Mouse (Mus musculus) lung, embryonic 15.5 days (tissue): ENCODE data around the gene Frg2f1. TPM values are rescaled to one million over a fixed set of nuclear protein-coding genes. Genes with fewer than 3 reads are reported as not detected.
"Not testable (repeated sequence)": the region's sequence is repeated elsewhere in the genome, so short reads cannot be mapped to it uniquely, and the experiment has no call there.

Experiments
- ATAC-seq: fragments of 200-750 bp; cut with Nextera tagmentation; 2 replicates; pipeline ENCODE4 v1.8.0; 2017; ENCODE audit warnings: moderate number of reproducible peaks, borderline replicate concordance; ENCODE audit not compliant: low FRiP score, low TSS enrichment; ENCODE audit errors: extremely low read depth
- H3K27ac ChIP-seq: fragments of 300-500 bp; sonication (generic); 2 replicates; pipeline ENCODE4 v1.5.1; 2015; ENCODE audit warnings: moderate library complexity, mild to moderate bottlenecking, inconsistent platforms
- H3K27me3 ChIP-seq: fragments of 300-500 bp; sonication (generic); 2 replicates; pipeline ENCODE4 v1.6.1; 2015; ENCODE audit warnings: inconsistent platforms
- H3K36me3 ChIP-seq: fragments of 300-500 bp; sonication (generic); 2 replicates; pipeline ENCODE4 v1.6.1; 2015; ENCODE audit warnings: inconsistent platforms
- H3K4me1 ChIP-seq: fragments of 300-500 bp; sonication (generic); 2 replicates; pipeline ENCODE4 v1.6.1; 2015; ENCODE audit warnings: inconsistent platforms
- H3K4me2 ChIP-seq: fragments of 300-500 bp; sonication (generic); 2 replicates; pipeline ENCODE4 v1.6.1; 2015; ENCODE audit warnings: inconsistent platforms, mild to moderate bottlenecking, moderate library complexity
- H3K4me3 ChIP-seq: fragments of 300-500 bp; sonication (generic); 2 replicates; pipeline ENCODE4 v1.5.1; 2015; ENCODE audit warnings: mild to moderate bottlenecking, inconsistent platforms
- H3K9ac ChIP-seq: fragments of 300-500 bp; sonication (generic); 2 replicates; pipeline ENCODE4 v1.6.1; 2015; ENCODE audit warnings: inconsistent platforms
- H3K9me3 ChIP-seq: fragments of 300-500 bp; sonication (generic); 2 replicates; pipeline ENCODE4 v1.6.1; 2016; ENCODE audit warnings: inconsistent platforms
- WGBS: fragments of 180-500 bp; shearing (Covaris S2); methylation state at CpG from one replicate; pipeline ENCODE4 v1.1.7; 2015; 5-methylcytosine and 5-hydroxymethylcytosine counted together
- polyA plus RNA-seq: library from polyadenylated mRNA; unstranded; fragments of >200 nt; fragmentation: Nextera tagmentation; extraction: Ambion mirVana; gene quantifications from 2 replicates; pipeline ENCODE4 v1.2.1, GENCODE M21; 2015

The Frg2f1 gene
- polyA plus RNA-seq, 1 experiment from 2014 or later, result 4.3 TPM

GRCm38 (mm10) chr4:119536615-119537014 is 2.7 kb downstream of the Frg2f1 start, which contains the start of gene Foxj3:
Gene Foxj3, plus strand, starts transcription at chr4:119537004.
- H3K4me2 ChIP-seq, H3K27ac ChIP-seq, H3K4me3 ChIP-seq, H3K27me3 ChIP-seq, H3K36me3 ChIP-seq, H3K9ac ChIP-seq, ATAC-seq, H3K9me3 ChIP-seq: not testable (repeated sequence)
- H3K4me1 ChIP-seq, result peaks cover 19% of the 10 kb centered on the region
- WGBS, result 78% methylated on average over 4 of the region's 4 CpGs

GRCm38 (mm10) chr4:119535103-119535502 is 4.2 kb downstream of the Frg2f1 start:
- 18% methylated on average over 4 of the region's 4 CpGs for WGBS

GRCm38 (mm10) chr4:119531813-119532212 is 7.5 kb downstream of the Frg2f1 start:
- no peak for ATAC-seq
- Histone ChIP-seq H3K4me2 (no peak overlapping the region), H3K36me3 (no peaks in the 10 kb centered on the region), H3K9ac (no peak overlapping the region), H3K4me1 (peaks cover 4% of the 10 kb centered on the region; the same call in 1 of the 2 replicates), H3K4me3 (no peak overlapping the region), H3K27me3 (no peaks in the 10 kb centered on the region), H3K27ac (no peak overlapping the region), H3K9me3 (no peaks in the 10 kb centered on the region)
- WGBS, result 67% methylated on average over 2 of the region's 2 CpGs

More at GRCm38 (mm10) chr4:119535103-119535502, 4.2 kb downstream of the Frg2f1 start:
- Histone ChIP-seq H3K4me3 (no peak overlapping the region), H3K9me3 (no peaks in the 10 kb centered on the region), H3K36me3 (no peaks in the 10 kb centered on the region), H3K27me3 (no peaks in the 10 kb centered on the region), H3K4me2 (no peak overlapping the region), H3K4me1 (peaks cover 8% of the 10 kb centered on the region; the same call in 1 of the 2 replicates), H3K9ac (no peak overlapping the region), H3K27ac (no peak overlapping the region)
- no peak for ATAC-seq

- no peak for ATAC-seq
- no peak overlapping the region for H3K9ac ChIP-seq
These were observed 12.9 kb downstream of the Frg2f1 start for GRCm38 (mm10) chr4:119526329-119526845.

GRCm38 (mm10) chr4:119524466-119524865 is 14.9 kb downstream of the Frg2f1 start:
- Histone ChIP-seq H3K27ac (no peak overlapping the region), H3K4me3 (no peak overlapping the region), H3K36me3 (no peaks in the 10 kb centered on the region), H3K9ac (no peak overlapping the region), H3K4me1 (no peaks in the 10 kb centered on the region), H3K9me3 (no peaks in the 10 kb centered on the region), H3K27me3 (no peaks in the 10 kb centered on the region), H3K4me2 (no peak overlapping the region)
- 79% methylated on average over 2 of the region's 2 CpGs for WGBS
- no peak for ATAC-seq

More at GRCm38 (mm10) chr4:119526329-119526845, 12.9 kb downstream of the Frg2f1 start:
- H3K36me3 ChIP-seq, result no peaks in the 10 kb centered on the region
- no peak overlapping the region for H3K4me3 ChIP-seq
- H3K4me2 ChIP-seq, result no peak overlapping the region
- H3K9me3 ChIP-seq, result no peaks in the 10 kb centered on the region
- H3K27ac ChIP-seq, result no peak overlapping the region
- H3K27me3 ChIP-seq, result no peaks in the 10 kb centered on the region
- no peaks in the 10 kb centered on the region for H3K4me1 ChIP-seq

- Histone ChIP-seq H3K9ac (no peak overlapping the region), H3K4me3 (no peak overlapping the region), H3K27me3 (no peaks in the 10 kb centered on the region), H3K9me3 (no peaks in the 10 kb centered on the region), H3K4me2 (no peak overlapping the region), H3K36me3 (no peaks in the 10 kb centered on the region), H3K4me1 (no peaks in the 10 kb centered on the region), H3K27ac (no peak overlapping the region)
- ATAC-seq, result no peak
- 77% methylated on average over 1 of the region's 1 CpGs for WGBS
These were observed 15.3 kb downstream of the Frg2f1 start for GRCm38 (mm10) chr4:119524010-119524409.

GRCm38 (mm10) chr4:119523575-119523974 is 15.8 kb downstream of the Frg2f1 start:
- no peak for ATAC-seq
- H3K27me3 ChIP-seq, result no peaks in the 10 kb centered on the region
- no peak overlapping the region for H3K4me3 ChIP-seq
- no peaks in the 10 kb centered on the region for H3K4me1 ChIP-seq
- 78% methylated on average over 4 of the region's 4 CpGs for WGBS
- no peaks in the 10 kb centered on the region for H3K36me3 ChIP-seq
- no peak overlapping the region for H3K27ac ChIP-seq
- H3K9me3 ChIP-seq, result no peaks in the 10 kb centered on the region
- no peak overlapping the region for H3K4me2 ChIP-seq
- H3K9ac ChIP-seq, result no peak overlapping the region

GRCm38 (mm10) chr4:119512731-119513141 is 26.6 kb downstream of the Frg2f1 start:
- WGBS, result 25% methylated on average over 3 of the region's 3 CpGs
- no peak; the same call in 1 of the 2 replicates for ATAC-seq
- Histone ChIP-seq H3K27me3 (no peaks in the 10 kb centered on the region), H3K27ac (no peak overlapping the region), H3K9ac (no peak overlapping the region), H3K4me3 (no peak overlapping the region), H3K4me2 (no peak overlapping the region), H3K9me3 (no peaks in the 10 kb centered on the region), H3K36me3 (no peaks in the 10 kb centered on the region), H3K4me1 (0 out of 2 replicates have a peak, but pooled peaks cover 4% of the 10 kb centered on the region)

- Histone ChIP-seq H3K36me3 (no peaks in the 10 kb centered on the region), H3K27me3 (no peaks in the 10 kb centered on the region), H3K4me1 (0 out of 2 replicates have a peak, but pooled peaks cover 4% of the 10 kb centered on the region), H3K9me3 (no peaks in the 10 kb centered on the region), H3K9ac (no peak overlapping the region), H3K27ac (no peak overlapping the region), H3K4me3 (no peak overlapping the region), H3K4me2 (no peak overlapping the region)
- no peak for ATAC-seq
- 59% methylated on average over 2 of the region's 2 CpGs for WGBS
These were observed 27.7 kb downstream of the Frg2f1 start for GRCm38 (mm10) chr4:119511591-119511990.

GRCm38 (mm10) chr4:119498319-119498848 is 40.9 kb downstream of the Frg2f1 start:
- Histone ChIP-seq H3K4me1 (no peaks in the 10 kb centered on the region), H3K4me3 (no peak overlapping the region), H3K9ac (no peak overlapping the region), H3K4me2 (no peak overlapping the region), H3K27me3 (peaks cover 18% of the 10 kb centered on the region; the same call in 1 of the 2 replicates), H3K27ac (no peak overlapping the region), H3K9me3 (no peaks in the 10 kb centered on the region), H3K36me3 (no peaks in the 10 kb centered on the region)
- no peak for ATAC-seq
- 67% methylated on average over 5 of the region's 5 CpGs for WGBS

- 36% methylated on average over 10 of the region's 10 CpGs for WGBS
- peak overlapping the region; percentile 53 for H3K4me3 ChIP-seq
- no peaks in the 10 kb centered on the region for H3K9me3 ChIP-seq
- H3K36me3 ChIP-seq, result no peaks in the 10 kb centered on the region
- H3K4me2 ChIP-seq, result peak overlapping the region; percentile 92
- H3K4me1 ChIP-seq, result peaks cover 4% of the 10 kb centered on the region; the same call in 1 of the 2 replicates
- no peak overlapping the region for H3K27ac ChIP-seq
- no peak for ATAC-seq
- H3K9ac ChIP-seq, result 0 out of 2 replicates have a peak overlapping the region, but pooled peaks have one; percentile 25
- peaks cover 45% of the 10 kb centered on the region for H3K27me3 ChIP-seq
These were observed 46.4 kb downstream of the Frg2f1 start for GRCm38 (mm10) chr4:119492933-119493327.

- H3K36me3 ChIP-seq, result no peaks in the 10 kb centered on the region
- H3K4me1 ChIP-seq, result peaks cover 4% of the 10 kb centered on the region; the same call in 1 of the 2 replicates
- H3K27me3 ChIP-seq, result peaks cover 45% of the 10 kb centered on the region
- peak within 1 kb of the TSS; percentile 25; the same call in 1 of the 2 replicates for H3K9ac ChIP-seq
- H3K4me2 ChIP-seq, result peak within 1 kb of the TSS; percentile 92
- no peak within 1 kb of the TSS for H3K27ac ChIP-seq
- under 1% methylated on average over 72 of the region's 77 CpGs for WGBS
- peak within 1 kb of the TSS; percentile 53 for H3K4me3 ChIP-seq
- H3K9me3 ChIP-seq, result no peaks in the 10 kb centered on the region
- peak; percentile 81 for ATAC-seq
These were observed 46.9 kb downstream of the Frg2f1 start, which contains the start of gene Rimkla for GRCm38 (mm10) chr4:119492291-119492932. Gene Rimkla, minus strand, starts transcription at chr4:119492628.
